Mouse (Mus musculus): ENCODE measurements around the gene Nfkbie.

DNA sequence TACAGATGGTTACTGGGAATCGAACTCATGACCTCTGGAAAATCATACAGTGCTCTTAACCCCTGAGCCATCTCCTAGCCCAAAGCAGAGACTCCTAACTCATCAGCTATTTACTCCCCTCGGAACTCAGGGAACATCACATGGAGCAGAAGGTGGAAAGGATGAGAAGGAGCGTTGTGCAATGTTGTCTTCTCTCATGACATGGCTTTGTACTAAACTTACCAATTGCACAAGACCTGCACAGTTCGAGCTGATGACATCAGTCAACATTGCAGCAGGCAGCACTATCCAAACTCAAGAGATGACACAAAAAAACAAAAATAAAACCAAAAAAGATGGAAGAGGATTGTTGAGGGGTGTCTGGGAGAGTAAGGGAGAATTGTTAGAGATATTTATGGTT lies 52.9 kb downstream of the Nfkbie start:
- no peak for TF ChIP-seq POLR2A (IDR thresholded peaks at IDR 0.05; ENCODE audit: borderline replicate concordance, insufficient read depth, low read length)
- no peak for TF ChIP-seq CTCF (IDR thresholded peaks at IDR 0.05; ENCODE audit: borderline replicate concordance, insufficient read depth, low read depth, low read length)
